ENCODE assay signal across 9 mouse cellular contexts in the genomic region with DNA sequence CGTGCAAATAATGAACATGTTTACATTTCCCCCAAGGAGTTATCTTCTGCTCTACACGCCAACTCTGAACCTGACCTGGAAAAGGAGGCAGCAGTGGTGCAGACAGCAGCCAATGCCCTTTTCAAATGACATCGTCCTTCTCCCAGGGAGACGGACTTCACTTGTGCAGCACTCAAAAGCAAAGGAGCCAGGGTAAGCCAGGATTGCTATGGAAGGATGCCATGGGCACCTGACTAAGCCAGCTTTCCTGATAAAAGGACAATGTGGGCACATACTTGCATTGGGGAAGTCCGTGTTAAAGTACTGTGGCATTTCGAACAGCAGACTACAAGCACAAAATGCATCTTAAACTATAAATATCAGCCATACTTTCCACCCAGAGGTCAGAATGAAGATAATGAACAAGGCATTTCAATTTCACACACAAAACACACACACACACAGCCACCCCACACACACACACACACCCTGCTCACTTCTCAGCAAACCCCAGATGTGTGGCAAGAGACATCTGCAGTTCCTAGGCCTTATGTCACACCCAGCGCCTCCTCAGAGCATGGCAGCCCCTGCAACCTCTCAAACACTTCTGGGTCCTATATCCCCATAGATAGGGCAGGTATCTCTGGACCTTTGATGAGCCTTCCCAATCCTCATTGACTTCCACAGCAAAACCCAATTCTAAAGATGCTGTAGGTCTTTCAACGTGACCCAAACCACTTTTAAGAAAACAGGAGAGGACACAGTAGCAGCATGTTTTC. TPM values are rescaled to one million over a fixed set of nuclear protein-coding genes. Genes with fewer than 3 reads are reported as not detected.
DNase-seq lines count a peak whose midpoint lies in the region; ATAC-seq lines count a peak whose summit lies in the region.
"Had no signal": no experiment of that assay in that cellular context is flagged by ENCODE, and none has a peak within 500 bp of the region (broad histone marks: within the 10 kb centered on the region; RNA-seq: fewer than 3 reads in every experiment).

No protein-coding gene starts in this region.

- H3K9ac ChIP-seq in kidney, embryonic 14.5 days (ENCODE audit: low read depth, low read length): peak overlapping the region; percentile 85; the same call in 1 of the 2 replicates
- H3K9ac ChIP-seq in heart, embryonic 14.5 days (ENCODE audit: low read length): peak overlapping the region; percentile 97
- H3K9ac ChIP-seq in liver, embryonic 12.5 days: peak overlapping the region; percentile 84
- H3K9ac ChIP-seq in stomach, embryonic 15.5 days: no peak overlapping the region

- peak overlapping the region; percentile 77 for H3K4me3 ChIP-seq in kidney, embryonic 14.5 days (ENCODE audit: low read length)
- H3K4me3 ChIP-seq in heart, embryonic 14.5 days (ENCODE audit: control insufficient read depth in 1 of 2, insufficient read depth in 1 of 2, low read depth in 1 of 2, low read length in 2 of 2): peak overlapping the region; percentile 8 to 82
- H3K4me3 ChIP-seq in liver, embryonic 12.5 days: peak overlapping the region; percentile 81
- H3K4me3 ChIP-seq in stomach, embryonic 15.5 days (replicated peaks): peak overlapping the region; percentile 94

- intact Hi-C loops in gastrocnemius, postnatal 14 days (cut with DNase I; ENCODE audit: low total_unique reads): no loop called here

- H3K36me3 ChIP-seq in kidney, embryonic 14.5 days (ENCODE audit: control insufficient read depth, insufficient read depth, low read length): no peaks in the 10 kb centered on the region
- no peaks in the 10 kb centered on the region for H3K36me3 ChIP-seq in heart, embryonic 14.5 days (ENCODE audit: control insufficient read depth, insufficient read depth, low read length)
- no peaks in the 10 kb centered on the region for H3K36me3 ChIP-seq in liver, embryonic 12.5 days
- H3K36me3 ChIP-seq in stomach, embryonic 15.5 days: no peaks in the 10 kb centered on the region

- H3K9me3 ChIP-seq in kidney, embryonic 14.5 days (ENCODE audit: control insufficient read depth, low read length): no peaks in the 10 kb centered on the region
- no peaks in the 10 kb centered on the region for H3K9me3 ChIP-seq in heart, embryonic 14.5 days (ENCODE audit: control insufficient read depth, low read length)
- H3K9me3 ChIP-seq in liver, embryonic 12.5 days (replicated peaks): no peaks in the 10 kb centered on the region
- no peaks in the 10 kb centered on the region for H3K9me3 ChIP-seq in stomach, embryonic 15.5 days

- H3K27ac ChIP-seq in kidney, embryonic 14.5 days (ENCODE audit: low read depth, low read length): no peak overlapping the region
- 0 out of 4 replicates have a peak overlapping the region, but pooled peaks of 1 of the 2 experiments have one; percentile 10 for H3K27ac ChIP-seq in heart, embryonic 14.5 days (replicated peaks in 1 of 2; ENCODE audit: control insufficient read depth in 1 of 2, insufficient read depth in 1 of 2, low read depth in 2 of 2, low read length in 2 of 2)
- no peak overlapping the region; the same call in 1 of the 2 replicates for H3K27ac ChIP-seq in liver, embryonic 12.5 days
- no peak overlapping the region for H3K27ac ChIP-seq in stomach, embryonic 15.5 days

- WGBS in kidney, embryonic 14.5 days: 31% methylated on average over 8 of the region's 8 CpGs
- 12% methylated on average over 8 of the region's 8 CpGs for WGBS in heart, embryonic 14.5 days
- WGBS in liver, embryonic 12.5 days (ENCODE audit: insufficient replicate concordance): 40% methylated on average over 8 of the region's 8 CpGs
- 29% methylated on average over 8 of the region's 8 CpGs for WGBS in stomach, embryonic 15.5 days

- no peak for ATAC-seq in kidney, embryonic 14.5 days (ENCODE audit: low FRiP score, low TSS enrichment)
- no peak for ATAC-seq in heart, embryonic 14.5 days (ENCODE audit: insufficient number of reproducible peaks, insufficient read depth, low FRiP score, low read depth)
- no peak for ATAC-seq in liver, embryonic 12.5 days
- no peak for ATAC-seq in stomach, embryonic 15.5 days (ENCODE audit: insufficient read depth, low FRiP score, low read depth)
- ATAC-seq: Patski had no signal

- peak overlapping the region; percentile 99 for H3K4me2 ChIP-seq in kidney, embryonic 14.5 days (replicated peaks; ENCODE audit: low read depth, low read length)
- H3K4me2 ChIP-seq in heart, embryonic 14.5 days (ENCODE audit: low read length): peak overlapping the region; percentile 99
- peak overlapping the region; percentile 99 for H3K4me2 ChIP-seq in liver, embryonic 12.5 days
- H3K4me2 ChIP-seq in stomach, embryonic 15.5 days: peak overlapping the region; percentile 96

- no peaks in the 10 kb centered on the region; the same call in 1 of the 2 replicates for H3K27me3 ChIP-seq in kidney, embryonic 14.5 days (ENCODE audit: control insufficient read depth, insufficient read depth, low read length)
- no peaks in the 10 kb centered on the region for H3K27me3 ChIP-seq in heart, embryonic 14.5 days (ENCODE audit: control insufficient read depth, insufficient read depth, low read length)
- H3K27me3 ChIP-seq in liver, embryonic 12.5 days (replicated peaks): no peaks in the 10 kb centered on the region
- H3K27me3 ChIP-seq in stomach, embryonic 15.5 days (replicated peaks): no peaks in the 10 kb centered on the region
- H3K27me3 ChIP-seq: Patski had no signal

- peaks cover 25% of the 10 kb centered on the region for H3K4me1 ChIP-seq in kidney, embryonic 14.5 days (ENCODE audit: control insufficient read depth, insufficient read depth, low read length)
- H3K4me1 ChIP-seq in heart, embryonic 14.5 days (ENCODE audit: control insufficient read depth in 2 of 2, insufficient read depth in 2 of 2, low read length in 2 of 2): peaks cover 31 to 63% of the 10 kb centered on the region in 2 experiments
- peaks cover 75% of the 10 kb centered on the region for H3K4me1 ChIP-seq in liver, embryonic 12.5 days
- H3K4me1 ChIP-seq in stomach, embryonic 15.5 days: peaks cover 32% of the 10 kb centered on the region

- DNase-seq in kidney, adult 11 months: no peak
- DNase-seq in cerebellum, postnatal 10 days: peak; percentile 64 to 65
- no peak for DNase-seq in layer of hippocampus, postnatal 25 days (ENCODE audit: extremely low spot score in 1 of 2, low spot score in 1 of 2)
- no peak for DNase-seq in gastrocnemius, postnatal 14 days

RNA-seq across cellular contexts. Expression of a gene that starts 2.4 kb away (rescaled TPM):
- polyA plus RNA-seq in kidney, embryonic 14.5 days (2014; fragmentation: Nextera tagmentation; extraction: Ambion mirVana): 5.9 and 6.0 TPM in 2 replicates
- polyA plus RNA-seq in heart, embryonic 14.5 days (2014; fragmentation: Nextera tagmentation; extraction: Ambion mirVana): 3.3 and 3.4 TPM in 2 replicates
- 2.2 and 2.6 TPM in 2 replicates for polyA plus RNA-seq in liver, embryonic 12.5 days (2016; fragmentation: Nextera tagmentation; extraction: Ambion mirVana)
- polyA plus RNA-seq in stomach, embryonic 15.5 days (2015; fragmentation: Nextera tagmentation; extraction: Ambion mirVana): 3.6 and 3.7 TPM in 2 replicates
- total RNA-seq in layer of hippocampus, postnatal 25 days (2021): 10 to 100 TPM; 19.4 to 21.0 TPM
- 1 to 10 TPM; 7.6 to 7.7 TPM for total RNA-seq in gastrocnemius, postnatal 14 days (2021)

RNA-seq across cellular contexts. Expression of a gene that starts 50.7 kb away (rescaled TPM):
- 8.6 and 18.3 TPM in 2 replicates for polyA plus RNA-seq in kidney, embryonic 14.5 days (2014; fragmentation: Nextera tagmentation; extraction: Ambion mirVana)
- 4.8 and 5.3 TPM in 2 replicates for polyA plus RNA-seq in heart, embryonic 14.5 days (2014; fragmentation: Nextera tagmentation; extraction: Ambion mirVana)
- 2.4 and 2.7 TPM in 2 replicates for polyA plus RNA-seq in liver, embryonic 12.5 days (2016; fragmentation: Nextera tagmentation; extraction: Ambion mirVana)
- 6.0 and 8.1 TPM in 2 replicates for polyA plus RNA-seq in stomach, embryonic 15.5 days (2015; fragmentation: Nextera tagmentation; extraction: Ambion mirVana)
- 100 to 1,000 TPM; 101 to 108 TPM for total RNA-seq in layer of hippocampus, postnatal 25 days (2021)
- total RNA-seq in gastrocnemius, postnatal 14 days (2021): 10 to 100 TPM; 43.7 to 45.0 TPM

Comparison
In these comparisons a context has a peak if more than half of its experiments do, and no peak if none do; other contexts are left out.
1. DNase-seq: peak in cerebellum, postnatal 10 days (2 of 2); none in kidney, adult 11 months (single experiment), layer of hippocampus, postnatal 25 days (0 of 2) and gastrocnemius, postnatal 14 days (single experiment).
2. Peak in every context shown above with its lines, with median percentiles within 50 percentile points of each other: H3K4me2 ChIP-seq and H3K4me3 ChIP-seq.